Comparison of ENCODE assay signal across 8 mouse cellular contexts in the genomic region with DNA sequence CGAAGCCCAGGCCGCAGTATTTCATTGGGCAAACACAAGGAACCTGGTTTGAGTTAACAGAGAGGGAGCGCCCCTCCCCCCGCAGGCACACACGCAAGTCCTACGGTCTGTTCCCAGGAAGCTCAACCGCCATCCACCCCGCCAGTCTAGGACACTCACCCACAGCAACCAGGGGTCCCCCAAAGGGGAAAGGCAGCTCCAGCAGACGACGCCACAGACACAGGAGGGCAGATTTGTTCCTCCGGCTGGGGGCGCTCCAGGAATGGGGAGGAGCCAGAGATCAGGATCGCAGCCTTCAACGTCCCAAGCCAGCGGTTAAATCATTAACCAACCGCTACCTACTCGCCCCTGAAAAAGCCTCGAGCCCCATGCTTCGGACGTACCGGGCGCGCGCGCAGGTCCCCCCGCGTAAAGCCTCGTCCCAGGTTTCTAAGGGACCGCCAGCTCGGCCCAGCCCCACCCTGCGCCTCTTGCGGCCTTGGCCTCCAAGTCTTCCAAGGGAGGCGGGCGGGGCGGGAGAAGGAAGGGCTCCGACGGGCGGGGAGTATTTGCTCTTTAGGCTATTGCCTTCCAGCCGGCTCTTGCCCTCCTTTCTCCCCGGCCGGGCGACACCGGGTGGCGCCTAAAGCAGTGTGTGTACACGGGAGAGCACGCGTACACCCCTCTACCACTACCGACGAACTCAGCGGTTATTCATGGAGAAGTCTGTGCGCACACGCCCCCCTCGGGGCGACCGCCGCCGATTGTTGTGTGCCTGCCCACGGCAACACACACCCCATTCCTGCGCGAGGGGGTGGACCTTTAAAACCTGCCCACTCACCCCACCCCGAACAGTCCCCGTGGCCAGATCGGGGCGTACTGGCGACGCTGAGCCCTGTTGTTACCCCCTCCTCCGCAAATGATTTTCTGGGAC. TPM values are rescaled to one million over a fixed set of nuclear protein-coding genes. Genes with fewer than 3 reads are reported as not detected.
A peak's percentile ranks its signal among the peaks of the same experiment; 100 is the strongest.
DNase-seq lines count a peak whose midpoint lies in the region; ATAC-seq lines count a peak whose summit lies in the region.

No protein-coding gene starts in this region.

- peak; percentile 20 for DNase-seq in cerebellum, adult 11 months
- DNase-seq in embryo, embryonic 10 days (ENCODE audit: low spot score): peak; percentile 83
- DNase-seq in gastrocnemius, postnatal 14 days: peak; percentile 73
- DNase-seq in left cerebral cortex, postnatal 25 days (ENCODE audit: low spot score in 2 of 2): peak; percentile 34 to 49
- peak; percentile 64 for DNase-seq in right cerebral cortex, postnatal 25 days

- ATAC-seq in cerebellum, adult (ENCODE audit: insufficient number of reproducible peaks, low FRiP score, low TSS enrichment): no peak
- ATAC-seq in inflammation-experienced regulatory T-cells, adult 6 months: peak; percentile 28
- ATAC-seq in megakaryocyte-erythroid progenitor cell, adult 5-6 weeks (replicated peaks; ENCODE audit: low FRiP score, low TSS enrichment, poor library complexity, severe bottlenecking): peak; percentile 24

- intact Hi-C loops in gastrocnemius, postnatal 14 days (cut with DNase I; ENCODE audit: low total_unique reads): no loop called here
- intact Hi-C loops in left cerebral cortex, postnatal 25 days (cut with DNase I): loop anchor here (2.0 kb wide), 3 partner anchors 34 to 56 kb away; no protein-coding TSS in a partner anchor

RNA-seq across cellular contexts. Expression of gene Cdc42ep4, which starts 0.9 kb away (rescaled TPM):
- 10 to 100 TPM; 15.7 to 16.2 TPM for total RNA-seq in gastrocnemius, postnatal 14 days (2021)
- 1 to 10 TPM; 1.2 to 2.9 (median 1.5) TPM for polyA plus RNA-seq in inflammation-experienced regulatory T-cells, adult 6 months (2017; shearing (Covaris generic))
- 10 to 100 TPM; 26.7 to 31.7 TPM for total RNA-seq in left cerebral cortex, postnatal 25 days (2021)
- 13.7 and 14.7 TPM in 2 replicates for total RNA-seq in megakaryocyte-erythroid progenitor cell, adult 5-6 weeks (2014; fragmentation: Nextera tagmentation)
- total RNA-seq in megakaryocyte-erythroid progenitor cell, adult 5-6 weeks (2017): 10.7 and 13.7 TPM in 2 replicates

RNA-seq across cellular contexts. Expression of gene Cpsf4l, which starts 41.0 kb away (rescaled TPM):
- total RNA-seq in gastrocnemius, postnatal 14 days (2021): not detected
- not detected for polyA plus RNA-seq in inflammation-experienced regulatory T-cells, adult 6 months (2017; shearing (Covaris generic))
- under 1 TPM in 1 of 2 experiments, not detected in 1; 0.44 TPM for total RNA-seq in left cerebral cortex, postnatal 25 days (2021)
- total RNA-seq in megakaryocyte-erythroid progenitor cell, adult 5-6 weeks (2014; fragmentation: Nextera tagmentation): not detected in 2 replicates
- not detected in 2 replicates for total RNA-seq in megakaryocyte-erythroid progenitor cell, adult 5-6 weeks (2017)

Comparison
In these comparisons a context has a peak if more than half of its experiments do, and no peak if none do; other contexts are left out.
1. DNase-seq: peak in every context shown above with its lines; median percentile 83 in embryo, embryonic 10 days; 73 in gastrocnemius, postnatal 14 days; 64 in right cerebral cortex, postnatal 25 days; 42 in left cerebral cortex, postnatal 25 days; 20 in cerebellum, adult 11 months.